Mouse (Mus musculus): Measurements from ENCODE around the gene D030056L22Rik.

The D030056L22Rik gene

GRCm38 (mm10) chr19:18712866-18713300 lies at the start of gene D030056L22Rik:
Gene D030056L22Rik, plus strand, starts transcription at chr19:18713193.
- DNase-seq (ENCODE audit: low spot score), result peak; percentile 98

- DNase-seq (ENCODE audit: low spot score), result no peak
These were observed 49.1 kb upstream of the D030056L22Rik start for GRCm38 (mm10) chr19:18663904-18664303.

GRCm38 (mm10) chr19:18666966-18667365 lies 46.0 kb upstream of the D030056L22Rik start:
- no peak for DNase-seq (ENCODE audit: low spot score)

- DNase-seq (ENCODE audit: low spot score), result no peak
These were observed 43.4 kb upstream of the D030056L22Rik start for GRCm38 (mm10) chr19:18669551-18669950.

- peak; percentile 97 for DNase-seq (ENCODE audit: low spot score)
These were observed 42.4 kb upstream of the D030056L22Rik start, which contains the start of gene Carnmt1 for GRCm38 (mm10) chr19:18670608-18671007. Gene Carnmt1, plus strand, starts transcription at chr19:18670764.

GRCm38 (mm10) chr19:18671056-18671741 lies 41.8 kb upstream of the D030056L22Rik start:
- DNase-seq (ENCODE audit: low spot score), result peak; percentile 45

- no peak for DNase-seq (ENCODE audit: low spot score)
These were observed 40.5 kb upstream of the D030056L22Rik start for GRCm38 (mm10) chr19:18672498-18672897.

- DNase-seq (ENCODE audit: low spot score), result no peak
These were observed 39.9 kb upstream of the D030056L22Rik start for GRCm38 (mm10) chr19:18673116-18673515.

- no peak for DNase-seq (ENCODE audit: low spot score)
These were observed 30.9 kb upstream of the D030056L22Rik start for GRCm38 (mm10) chr19:18682142-18682541.

- DNase-seq (ENCODE audit: low spot score), result no peak
These were observed 25.4 kb upstream of the D030056L22Rik start for GRCm38 (mm10) chr19:18687556-18687955.

- DNase-seq (ENCODE audit: low spot score), result no peak
These were observed 20.8 kb upstream of the D030056L22Rik start for GRCm38 (mm10) chr19:18692176-18692575.

GRCm38 (mm10) chr19:18692768-18693167 lies 20.2 kb upstream of the D030056L22Rik start:
- DNase-seq (ENCODE audit: low spot score), result no peak

- DNase-seq (ENCODE audit: low spot score), result no peak
These were observed 17.9 kb upstream of the D030056L22Rik start for GRCm38 (mm10) chr19:18695116-18695515.

- DNase-seq (ENCODE audit: low spot score), result no peak
These were observed 17.4 kb upstream of the D030056L22Rik start for GRCm38 (mm10) chr19:18695552-18695951.

- DNase-seq (ENCODE audit: low spot score), result no peak
These were observed 4.9 kb upstream of the D030056L22Rik start for GRCm38 (mm10) chr19:18708101-18708500.

GRCm38 (mm10) chr19:18710903-18711302 lies 2.1 kb upstream of the D030056L22Rik start:
- DNase-seq (ENCODE audit: low spot score), result no peak

GRCm38 (mm10) chr19:18711589-18711988 lies 1.4 kb upstream of the D030056L22Rik start:
- DNase-seq (ENCODE audit: low spot score), result no peak

GRCm38 (mm10) chr19:18712153-18712865 lies 684 bp upstream of the D030056L22Rik start:
- DNase-seq (ENCODE audit: low spot score), result no peak

- peak; percentile 42 for DNase-seq (ENCODE audit: low spot score)
These were observed 364 bp downstream of the D030056L22Rik start for GRCm38 (mm10) chr19:18713357-18713756.

- DNase-seq (ENCODE audit: low spot score), result peak; percentile 60
These were observed 3.4 kb downstream of the D030056L22Rik start for GRCm38 (mm10) chr19:18716374-18716773.

GRCm38 (mm10) chr19:18720337-18720736 lies 7.3 kb downstream of the D030056L22Rik start:
- DNase-seq (ENCODE audit: low spot score), result no peak

- DNase-seq (ENCODE audit: low spot score), result no peak
These were observed 12.2 kb downstream of the D030056L22Rik start for GRCm38 (mm10) chr19:18725186-18725585.

GRCm38 (mm10) chr19:18730255-18730654 lies 17.3 kb downstream of the D030056L22Rik start:
- DNase-seq (ENCODE audit: low spot score), result no peak

Measured in urinary bladder, postnatal 25 days (tissue).